Mouse (Mus musculus) adrenal gland, postnatal 10 days (tissue): ENCODE measurements around the gene Adam23. TPM values are rescaled to one million over a fixed set of nuclear protein-coding genes. Genes with fewer than 3 reads are reported as not detected.

Experiments
- DNase-seq: peaks from one replicate; pipeline ENCODE4 v3.0.0; 2021; ENCODE audit warnings: mixed read lengths
- total RNA-seq, 2 experiments: library from RNA; stranded (reverse); gene quantifications; 2 replicates each; pipeline ENCODE4 v1.2.3; 2021

The Adam23 gene
- total RNA-seq, 2 experiments from 2014 or later: 15.0 to 18.1 TPM

DNA sequence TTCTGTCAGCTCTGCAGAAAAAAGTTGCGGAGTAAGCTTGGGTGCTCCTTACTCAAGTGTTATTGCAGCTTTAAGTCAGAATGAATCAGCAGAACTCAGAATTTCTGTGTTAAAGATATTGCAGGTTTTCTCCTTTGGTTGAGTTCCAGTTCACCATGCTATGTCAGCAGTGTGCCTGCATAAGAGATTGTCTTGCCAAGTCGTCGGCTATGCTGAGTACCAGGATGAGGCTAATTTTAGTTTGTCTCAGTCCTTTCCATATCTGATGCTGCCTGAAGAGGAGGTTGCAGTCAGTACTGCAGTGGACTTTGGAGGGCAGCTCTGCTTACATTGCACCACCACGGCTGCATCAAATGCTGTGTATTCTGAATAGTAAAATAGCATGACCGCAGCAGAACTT lies 33.3 kb downstream of the Adam23 start:
- no peak for DNase-seq

GRCm38 (mm10) chr1:63484646-63485045 lies 39.0 kb downstream of the Adam23 start:
- no peak for DNase-seq

GRCm38 (mm10) chr1:63486646-63487045 lies 41.0 kb downstream of the Adam23 start:
- no peak for DNase-seq

- no peak for DNase-seq
These were observed 45.3 kb downstream of the Adam23 start for GRCm38 (mm10) chr1:63491001-63491400.

DNA sequence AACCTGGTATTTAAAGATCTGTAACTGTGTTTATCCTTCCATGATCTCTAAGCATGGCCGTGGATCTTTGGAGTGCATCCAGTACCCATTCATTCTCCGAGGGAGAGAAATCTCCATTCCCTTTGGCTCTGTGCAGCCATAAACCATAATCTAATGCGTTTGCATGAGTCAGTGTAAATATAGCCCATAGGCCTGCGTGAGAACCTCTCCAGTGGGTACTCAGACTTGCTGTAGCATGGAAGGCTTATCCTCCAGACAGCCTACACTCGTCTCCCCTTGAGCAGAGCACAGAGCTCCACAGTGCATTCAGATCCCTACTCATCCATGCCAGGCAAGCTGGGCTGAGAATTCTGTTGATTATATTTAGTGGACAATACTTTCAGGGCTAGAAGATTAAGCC lies 47.6 kb downstream of the Adam23 start:
- no peak for DNase-seq

- DNase-seq: no peak
These were observed 61.7 kb downstream of the Adam23 start for GRCm38 (mm10) chr1:63507386-63507785.

GRCm38 (mm10) chr1:63508801-63509200 lies 63.1 kb downstream of the Adam23 start:
- DNase-seq: no peak

DNA sequence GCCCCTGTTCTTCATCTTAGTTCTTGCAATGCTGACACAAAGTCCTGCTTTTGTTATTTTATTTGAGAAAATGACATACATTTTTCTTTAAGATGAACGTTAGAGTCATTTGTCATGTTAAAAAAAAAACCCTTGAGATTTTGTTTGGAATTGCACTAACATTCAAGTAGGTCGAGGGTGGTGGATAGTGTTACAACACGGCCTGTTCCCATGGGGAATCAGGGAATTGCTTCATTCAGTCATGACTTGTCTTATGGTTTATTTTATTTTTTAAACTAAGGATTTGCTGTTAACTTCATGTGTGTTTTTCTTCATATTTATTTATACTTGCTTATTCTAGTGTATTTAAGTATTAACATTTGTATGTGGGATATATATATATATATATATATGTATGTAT lies 65.7 kb downstream of the Adam23 start:
- DNase-seq: peak; percentile 50

- DNase-seq: peak; percentile 36
These were observed 72.1 kb downstream of the Adam23 start for GRCm38 (mm10) chr1:63517800-63518199.

DNA sequence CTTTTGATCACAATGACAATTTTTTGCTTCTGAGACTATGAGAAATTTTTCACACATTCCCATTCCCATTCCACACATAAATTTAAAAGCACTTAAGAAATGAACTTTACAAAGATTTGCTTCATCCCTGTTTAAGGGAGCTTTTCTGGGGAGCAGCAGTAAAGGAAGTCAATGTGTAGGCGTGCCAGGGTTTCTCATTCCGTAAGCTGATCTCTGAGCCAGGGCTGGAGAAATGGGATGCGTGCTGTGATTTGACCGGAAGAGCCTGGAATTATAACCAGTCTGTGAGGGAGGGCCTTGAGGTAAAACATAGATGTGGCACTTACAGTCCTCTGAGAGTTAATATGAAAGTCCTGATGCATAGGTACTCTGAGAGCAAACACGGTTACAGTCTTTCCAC lies 73.1 kb downstream of the Adam23 start:
- no peak for DNase-seq

DNA sequence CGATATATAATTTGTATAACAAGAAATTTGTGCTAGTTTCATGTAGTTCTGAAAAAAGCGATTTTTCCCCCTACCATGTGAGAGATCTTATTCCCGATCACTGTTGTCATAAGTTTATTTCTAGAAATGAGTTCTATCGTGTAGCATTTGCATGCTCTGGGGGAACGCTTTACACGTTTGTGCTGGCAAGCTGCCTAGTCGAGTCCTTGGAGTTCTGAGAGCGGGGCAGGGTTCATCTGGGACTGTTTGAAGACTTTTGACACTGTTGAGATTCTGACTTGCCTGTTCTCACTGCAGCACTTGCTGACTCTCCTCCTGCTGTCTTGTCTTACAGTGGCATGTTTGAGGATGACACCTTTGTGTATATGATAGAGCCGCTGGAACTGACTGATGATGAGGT lies 84.2 kb downstream of the Adam23 start:
- peak; percentile 68 for DNase-seq

- DNase-seq: no peak
These were observed 88.7 kb downstream of the Adam23 start for GRCm38 (mm10) chr1:63534271-63534827.

GRCm38 (mm10) chr1:63539884-63540613 lies 94.4 kb downstream of the Adam23 start:
- no peak for DNase-seq

DNA sequence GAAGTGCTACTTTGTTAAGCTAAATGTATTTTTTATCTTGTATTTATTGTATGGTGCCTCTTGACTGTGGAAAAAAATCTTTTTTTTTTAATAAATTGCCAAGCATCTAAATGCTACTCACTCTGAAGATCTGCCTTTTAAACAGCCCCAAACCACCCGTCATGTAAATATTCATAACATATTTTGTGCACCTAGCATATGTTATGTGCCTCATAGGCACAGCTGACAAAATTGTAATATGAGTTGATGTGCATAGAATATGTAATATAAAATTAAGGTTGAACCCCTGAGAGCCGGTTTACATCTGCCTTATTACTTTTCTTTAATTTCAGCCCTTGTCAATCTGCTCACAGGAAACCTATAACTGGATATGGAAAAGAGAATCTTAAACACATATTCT lies 98.4 kb downstream of the Adam23 start:
- DNase-seq: no peak

DNA sequence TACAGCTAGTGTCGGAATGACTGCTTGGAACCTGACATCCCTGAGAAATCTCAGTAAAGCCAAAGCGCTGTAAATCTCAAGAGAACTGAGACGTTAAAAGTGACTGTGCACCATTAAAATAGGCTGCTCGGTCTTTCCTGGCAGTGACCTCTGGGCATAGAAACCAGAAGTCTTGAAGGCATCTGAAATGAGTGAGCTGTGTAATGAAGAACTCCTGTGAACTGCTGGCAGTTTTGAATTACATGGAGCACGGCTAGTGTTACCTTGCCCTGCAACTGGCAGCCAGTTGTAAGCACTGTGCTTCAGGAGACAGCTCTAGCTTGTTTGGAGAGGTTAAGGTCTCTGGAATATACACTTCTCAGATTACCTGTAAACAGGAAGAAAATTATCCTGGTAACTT lies 107.3 kb downstream of the Adam23 start:
- DNase-seq: no peak

DNA sequence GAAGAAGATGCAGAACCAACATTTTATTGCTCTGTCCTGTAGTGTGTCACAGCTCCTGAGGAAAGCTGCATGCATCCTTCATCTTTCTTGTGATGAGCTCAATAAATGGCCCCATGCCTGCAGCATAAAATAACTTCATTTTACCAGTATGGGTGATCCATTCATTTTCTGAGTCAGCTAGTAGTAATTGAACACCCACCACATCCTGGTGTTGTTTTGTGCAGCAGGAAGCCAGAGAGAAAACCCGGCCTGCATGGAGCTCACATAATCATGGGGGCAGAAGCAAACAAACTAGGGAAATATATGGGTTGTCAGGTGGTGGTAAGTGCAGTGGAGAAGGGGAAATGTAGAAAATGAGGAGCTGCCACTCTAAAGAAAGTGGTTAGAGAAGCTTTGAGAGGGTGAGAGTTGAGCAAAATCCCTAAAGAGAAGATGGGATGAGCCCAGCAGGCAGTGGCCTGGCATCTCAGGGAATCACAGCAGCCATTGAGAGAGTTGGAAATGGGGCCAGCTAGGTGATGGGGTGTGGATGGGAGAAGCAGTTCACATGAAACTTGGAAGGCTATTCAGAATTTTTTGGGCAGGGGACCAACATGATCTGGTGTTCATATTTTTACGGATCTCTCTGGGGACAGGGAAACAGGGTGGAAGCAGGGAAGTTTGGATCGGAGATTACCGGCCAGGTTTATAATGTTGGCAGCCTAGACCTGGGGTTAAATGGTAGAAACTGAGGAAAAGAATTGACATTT lies 116.3 kb downstream of the Adam23 start:
- peak; percentile 53 for DNase-seq

DNA sequence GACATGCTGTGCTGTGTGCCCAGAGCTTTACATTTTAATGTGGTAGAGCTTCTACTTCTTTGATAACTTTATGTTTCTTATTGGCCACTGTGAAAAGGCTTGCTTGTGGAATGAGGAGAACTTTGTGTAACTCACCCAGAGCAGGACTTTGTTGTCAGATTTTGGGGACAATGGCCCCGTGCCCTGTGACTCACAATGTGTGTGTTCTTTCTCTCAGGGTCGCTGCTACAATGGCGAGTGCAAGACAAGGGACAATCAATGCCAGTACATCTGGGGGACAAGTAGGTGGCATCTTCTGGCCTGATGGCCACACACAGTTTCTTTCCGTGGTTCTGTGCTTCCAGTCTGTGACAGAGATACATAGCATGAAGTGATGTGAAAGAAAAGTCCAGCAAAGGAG lies 118.2 kb downstream of the Adam23 start:
- no peak for DNase-seq

GRCm38 (mm10) chr1:63566501-63566900 lies 120.8 kb downstream of the Adam23 start:
- DNase-seq: no peak

GRCm38 (mm10) chr1:63567031-63567430 lies 121.3 kb downstream of the Adam23 start:
- no peak for DNase-seq

GRCm38 (mm10) chr1:63572229-63572628 lies 126.5 kb downstream of the Adam23 start:
- DNase-seq: no peak

GRCm38 (mm10) chr1:63573432-63573831 lies 127.7 kb downstream of the Adam23 start:
- peak; percentile 42 for DNase-seq

DNA sequence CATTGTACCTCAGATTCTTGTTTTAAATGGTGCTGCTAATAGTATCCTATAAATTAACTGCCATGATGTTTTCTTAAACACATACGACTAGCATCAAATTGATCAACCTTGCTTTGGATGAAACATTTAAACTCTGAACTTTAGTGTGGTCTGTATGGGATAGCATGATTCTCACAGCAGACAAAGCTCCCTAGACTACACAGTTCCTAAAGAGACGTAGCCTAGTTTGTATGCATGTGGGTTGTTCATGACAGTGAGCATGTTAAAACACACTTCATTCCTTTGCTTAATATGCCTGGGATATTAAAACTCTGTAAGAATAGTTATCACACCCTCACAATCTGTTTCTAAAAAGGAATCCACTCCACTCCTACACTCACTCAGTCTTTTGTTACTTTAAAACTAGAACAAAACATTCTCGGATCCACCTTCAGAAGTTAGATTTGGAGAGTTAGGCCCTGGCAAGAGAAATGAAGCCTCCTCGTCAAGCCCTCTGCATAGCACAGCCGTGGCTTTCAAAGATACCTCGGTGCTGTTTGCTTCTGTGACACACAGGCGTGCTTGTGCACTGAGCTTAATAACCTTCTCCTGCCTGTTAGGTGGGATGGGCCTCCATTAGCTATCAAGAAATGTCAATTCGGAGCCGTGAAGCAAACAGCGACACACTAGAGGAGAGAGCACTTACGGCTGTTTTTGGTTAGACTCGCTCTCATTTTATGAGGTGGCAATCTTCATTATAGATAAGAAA lies 128.3 kb downstream of the Adam23 start:
- DNase-seq: no peak

- no peak for DNase-seq
These were observed 131.1 kb downstream of the Adam23 start for GRCm38 (mm10) chr1:63576803-63577202.
